Mouse (Mus musculus) myocyte (in vitro differentiated cells): ENCODE data around the gene Kdm6a. TPM values are rescaled to one million over a fixed set of nuclear protein-coding genes. Genes with fewer than 3 reads are reported as not detected.
A peak's percentile ranks its signal among the peaks of the same experiment; 100 is the strongest.

Source experiments
- H3K27me3 ChIP-seq: one replicate; pipeline ENCODE4 v1.6.1; 2011; ENCODE audit not compliant: control insufficient read depth, insufficient read depth, insufficient read length
- H3K36me3 ChIP-seq: one replicate; pipeline ENCODE4 v1.6.1; 2011; ENCODE audit not compliant: control insufficient read depth, insufficient read depth
- H3K4me2 ChIP-seq: one replicate; pipeline ENCODE4 v1.6.1; 2011; ENCODE audit warnings: low read depth, control low read depth
- H3K4me3 ChIP-seq: one replicate; pipeline ENCODE4 v1.5.1; 2011; ENCODE audit warnings: mild to moderate bottlenecking, control low read depth, moderate library complexity
- H3K79me2 ChIP-seq: one replicate; pipeline ENCODE4 v1.6.1; 2011; ENCODE audit not compliant: control insufficient read depth, insufficient read depth
- H3ac ChIP-seq: one replicate; pipeline ENCODE4 v1.6.1; 2011; ENCODE audit not compliant: control insufficient read depth, insufficient read length
- CEBPB ChIP-seq: IDR thresholded peaks from 2 replicates; pipeline ENCODE4 v1.6.1; 2011; ENCODE audit warnings: mild to moderate bottlenecking, moderate library complexity; ENCODE audit not compliant: poor library complexity, insufficient read depth, severe bottlenecking
- E2F4 ChIP-seq: IDR thresholded peaks from one replicate; pipeline ENCODE4 v1.6.1; 2011; ENCODE audit warnings: mild to moderate bottlenecking, control low read depth, moderate library complexity; ENCODE audit not compliant: insufficient read depth
- MAX ChIP-seq: IDR thresholded peaks from one replicate; pipeline ENCODE4 v1.6.1; 2011; ENCODE audit warnings: low read depth, mild to moderate bottlenecking, control low read depth
- MYOD1 ChIP-seq, 3 experiments: IDR thresholded peaks; one replicate each; pipeline ENCODE4 v1.6.1; 2011; ENCODE audit warnings: control low read depth in 2 of 3, low read depth in 2 of 3, mild to moderate bottlenecking in 2 of 3, moderate library complexity in 1 of 3; ENCODE audit not compliant: insufficient read length in 2 of 3, control insufficient read depth in 1 of 3
- MYOG ChIP-seq, 3 experiments: IDR thresholded peaks; one replicate each; pipeline ENCODE4 v1.6.1; 2011; ENCODE audit warnings: control low read depth in 2 of 3, low read depth in 2 of 3, mild to moderate bottlenecking in 2 of 3; ENCODE audit not compliant: insufficient read length in 2 of 3, control insufficient read depth in 1 of 3, insufficient read depth in 1 of 3
- POLR2A ChIP-seq: IDR thresholded peaks from one replicate; pipeline ENCODE4 v1.6.1; 2011; ENCODE audit warnings: low read depth, mild to moderate bottlenecking, control low read depth, moderate library complexity; ENCODE audit not compliant: insufficient read length
- POLR2AphosphoS2 ChIP-seq: IDR thresholded peaks from one replicate; pipeline ENCODE4 v1.6.1; 2011; ENCODE audit warnings: low read depth, control low read depth; ENCODE audit not compliant: insufficient read length
- REST ChIP-seq: IDR thresholded peaks from one replicate; pipeline ENCODE4 v1.6.1; 2011; ENCODE audit warnings: mild to moderate bottlenecking, control low read depth, moderate library complexity; ENCODE audit not compliant: insufficient read depth, insufficient read length
- SRF ChIP-seq: IDR thresholded peaks from one replicate; pipeline ENCODE4 v1.6.1; 2011; ENCODE audit warnings: low read depth; ENCODE audit not compliant: control insufficient read depth, insufficient read length
- TCF12 ChIP-seq: IDR thresholded peaks from one replicate; pipeline ENCODE4 v1.6.1; 2011; ENCODE audit warnings: mild to moderate bottlenecking, control low read depth; ENCODE audit not compliant: poor library complexity, insufficient read depth, severe bottlenecking
- TCF3 ChIP-seq: IDR thresholded peaks from one replicate; pipeline ENCODE4 v1.6.1; 2011; ENCODE audit warnings: low read depth, control low read depth; ENCODE audit not compliant: insufficient read length
- USF1 ChIP-seq: IDR thresholded peaks from one replicate; pipeline ENCODE4 v1.6.1; 2011; ENCODE audit warnings: low read depth, mild to moderate bottlenecking, control low read depth, moderate library complexity
- polyA plus RNA-seq: library from polyadenylated mRNA; unstranded; fragments of >200 nt; fragmentation: generic; extraction: Trizol; gene quantifications from one replicate; pipeline ENCODE4 v1.2.1, GENCODE M21; 2012; ENCODE audit warnings: missing spikeins

Kdm6a gene
- 5.7 TPM for polyA plus RNA-seq

DNA sequence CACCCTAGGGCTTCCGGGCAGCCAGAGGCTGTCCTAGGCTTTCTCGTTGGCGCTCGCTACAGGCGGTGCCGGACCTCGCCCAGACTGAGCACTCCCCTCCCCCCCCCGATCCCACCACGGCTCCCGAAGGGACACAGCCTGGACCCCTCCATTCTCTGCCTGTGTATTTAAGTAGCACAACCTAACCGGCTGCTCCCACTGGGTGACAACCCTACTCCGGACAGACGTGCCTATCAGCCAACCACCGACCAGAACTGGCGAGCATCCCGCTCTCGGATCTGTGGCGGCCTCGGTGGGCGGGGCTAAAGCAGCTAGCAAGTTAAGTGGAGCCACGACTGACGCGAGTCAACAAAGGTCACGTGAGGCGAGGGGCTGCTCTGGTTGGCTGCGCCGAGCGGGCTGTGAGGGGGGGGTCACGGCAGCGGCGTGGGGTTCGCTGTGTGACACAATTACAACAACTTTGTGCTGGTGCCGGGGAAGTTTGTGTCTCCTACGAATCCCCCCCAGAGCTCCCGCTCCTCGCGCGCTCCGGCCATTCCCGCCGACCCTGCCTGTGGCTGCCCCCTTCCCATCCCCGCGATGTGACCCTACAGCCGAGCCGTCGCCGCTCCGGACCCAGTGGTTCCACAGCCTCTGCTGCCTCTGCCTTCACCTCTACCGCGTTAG is at the start of gene Kdm6a:
Gene Kdm6a, plus strand, starts transcription at position 384 of the 666 bp plus-strand sequence.
- Histone ChIP-seq H3K27me3 (no peaks in the 10 kb centered on the region), H3ac (peak within 1 kb of the TSS; percentile 60), H3K4me3 (peak within 1 kb of the TSS; percentile 88), H3K4me2 (peak within 1 kb of the TSS; percentile 68), H3K79me2 (peaks cover 40% of the 10 kb centered on the region), H3K36me3 (no peaks in the 10 kb centered on the region)
- no peak for TF ChIP-seq SRF
- TF ChIP-seq POLR2A: peak; percentile 48
- TF ChIP-seq USF1: peak; percentile 98
- no peak for TF ChIP-seq TCF12
- TF ChIP-seq MAX: no peak
- TF ChIP-seq POLR2AphosphoS2: peak; percentile 13
- peak; percentile 9 for TF ChIP-seq REST
- TF ChIP-seq MYOG (IDR thresholded peaks at IDR 0.05; ENCODE audit: control insufficient read depth in 1 of 3, insufficient read depth in 1 of 3, insufficient read length in 2 of 3, low read depth in 2 of 3): peak in 1 of 3 experiments; percentile 32

DNA sequence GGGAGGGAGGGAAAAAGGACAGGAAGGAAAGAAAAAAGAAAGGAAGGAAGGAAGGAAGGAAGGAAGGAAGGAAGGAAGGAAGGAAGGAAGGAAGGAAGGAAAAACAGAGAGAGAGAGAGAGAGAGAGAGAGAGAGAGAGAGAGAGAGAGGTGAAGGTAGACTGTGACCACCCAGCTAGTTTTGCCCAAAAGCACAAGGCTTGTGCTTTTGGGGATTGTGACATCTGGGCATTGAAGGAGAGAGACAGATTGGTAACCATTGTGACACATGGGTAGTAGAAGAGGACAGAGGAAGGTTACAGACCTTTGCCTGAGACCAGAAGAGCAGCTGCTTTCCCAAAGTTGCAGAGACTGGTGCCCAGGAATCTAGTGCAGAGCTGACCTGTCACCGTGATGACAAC is 16.8 kb upstream of the Kdm6a start, which contains the start of gene Dusp21:
Gene Dusp21, plus strand, starts transcription at position 301 of the 400 bp plus-strand sequence.
- Histone ChIP-seq H3K79me2 (no peaks in the 10 kb centered on the region), H3K36me3 (no peaks in the 10 kb centered on the region), H3K27me3 (no peaks in the 10 kb centered on the region), H3K4me3 (no peak within 1 kb of the TSS), H3K4me2 (no peak within 1 kb of the TSS), H3ac (no peak within 1 kb of the TSS)
- TF ChIP-seq TCF3: no peak
- TF ChIP-seq CEBPB: no peak
- TF ChIP-seq POLR2AphosphoS2: no peak

DNA sequence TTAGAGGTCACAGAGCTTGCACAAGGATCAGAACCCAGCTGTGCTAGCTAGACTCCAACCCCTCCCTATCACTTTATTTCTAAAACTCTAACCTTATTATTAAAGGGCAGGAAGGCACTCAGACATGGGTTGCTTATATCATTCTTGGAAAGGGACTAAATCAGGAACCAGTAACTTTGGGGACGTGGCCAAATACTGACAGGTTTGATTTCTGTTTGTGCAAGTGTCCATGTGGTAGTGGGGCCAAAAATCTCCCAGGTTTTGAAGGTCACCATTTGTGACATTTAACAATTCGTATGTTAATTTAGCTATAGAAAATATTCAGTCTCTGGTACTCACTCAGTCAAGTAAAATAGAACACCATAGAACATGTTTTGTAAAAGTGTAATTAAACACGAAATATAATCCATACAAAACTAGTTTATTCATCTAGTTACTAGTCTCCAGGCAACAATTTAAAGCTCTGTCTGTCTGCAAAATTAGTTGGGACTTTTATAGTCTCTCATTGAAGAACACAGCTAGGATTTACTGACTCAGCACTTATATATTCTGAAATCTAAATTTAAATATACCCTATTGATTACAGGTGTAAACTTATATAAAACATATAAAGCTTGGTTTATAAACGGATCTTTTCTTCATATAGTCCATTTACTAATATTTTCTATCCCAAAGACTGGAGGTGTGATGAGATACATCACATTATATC is 1.5 kb upstream of the Kdm6a start:
- Histone ChIP-seq H3K79me2 (peaks cover 29% of the 10 kb centered on the region), H3K4me2 (no peak overlapping the region), H3ac (peak overlapping the region; percentile 60), H3K27me3 (no peaks in the 10 kb centered on the region), H3K4me3 (peak overlapping the region; percentile 88), H3K36me3 (no peaks in the 10 kb centered on the region)
- no peak for TF ChIP-seq CEBPB
- TF ChIP-seq SRF: no peak
- no peak for TF ChIP-seq REST
- no peak for TF ChIP-seq MYOD1 (IDR thresholded peaks at IDR 0.05; ENCODE audit: control insufficient read depth in 1 of 3, insufficient read length in 2 of 3, low read depth in 2 of 3)
- no peak for TF ChIP-seq USF1
- no peak for TF ChIP-seq POLR2AphosphoS2
- TF ChIP-seq MAX: no peak
- no peak for TF ChIP-seq MYOG (IDR thresholded peaks at IDR 0.05; ENCODE audit: control insufficient read depth in 1 of 3, insufficient read depth in 1 of 3, insufficient read length in 2 of 3, low read depth in 2 of 3)
- no peak for TF ChIP-seq E2F4

DNA sequence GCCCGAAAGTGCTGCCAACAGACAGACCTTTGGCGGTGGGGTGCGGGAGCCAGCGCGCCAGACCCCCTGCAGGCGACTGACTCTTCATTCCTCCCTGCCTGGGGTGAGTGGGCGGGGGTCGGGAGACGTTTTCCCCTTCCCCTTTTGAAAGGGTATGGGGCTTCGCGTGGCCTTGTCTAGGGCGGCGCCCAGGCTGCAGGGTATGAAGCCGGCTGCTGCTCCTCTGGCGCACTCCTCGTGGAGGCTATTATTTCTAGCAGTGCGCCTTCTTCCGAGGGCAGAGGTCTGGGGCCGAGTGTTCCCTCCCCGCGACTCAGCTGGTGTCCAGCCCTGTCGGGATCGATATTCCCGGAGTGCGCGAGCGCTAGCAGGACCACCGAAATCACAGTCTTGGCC is 581 bp upstream of the Kdm6a start:
- no peaks in the 10 kb centered on the region for H3K36me3 ChIP-seq
- peak overlapping the region; percentile 60 for H3ac ChIP-seq
- TF ChIP-seq CEBPB: no peak
- no peak for TF ChIP-seq MYOG (IDR thresholded peaks at IDR 0.05; ENCODE audit: control insufficient read depth in 1 of 3, insufficient read depth in 1 of 3, insufficient read length in 2 of 3, low read depth in 2 of 3)
- TF ChIP-seq POLR2AphosphoS2: no peak
- TF ChIP-seq E2F4: no peak
- TF ChIP-seq MYOD1 (IDR thresholded peaks at IDR 0.05; ENCODE audit: control insufficient read depth in 1 of 3, insufficient read length in 2 of 3, low read depth in 2 of 3): no peak
- TF ChIP-seq POLR2A: no peak
- no peak for TF ChIP-seq MAX
- TF ChIP-seq REST: no peak
- no peak for TF ChIP-seq TCF12
- TF ChIP-seq USF1: no peak
- no peak for TF ChIP-seq TCF3
- TF ChIP-seq SRF: no peak
- no peaks in the 10 kb centered on the region for H3K27me3 ChIP-seq
- peak overlapping the region; percentile 88 for H3K4me3 ChIP-seq
- H3K4me2 ChIP-seq: peak overlapping the region; percentile 68
- H3K79me2 ChIP-seq: peaks cover 36% of the 10 kb centered on the region
